Mouse (Mus musculus) liver, adult 2 months (tissue): ENCODE measurements around the gene Pecam1.

ENCODE experiments used
- CTCF ChIP-seq: fragments of 200-500 bp; IDR thresholded peaks from 2 replicates; pipeline ENCODE4 v1.5.1; 2011; ENCODE audit warnings: low read depth, low read length, control low read depth
- POLR2A ChIP-seq: fragments of 200-500 bp; IDR thresholded peaks from 2 replicates; pipeline ENCODE4 v1.6.1; 2011; ENCODE audit warnings: low read length, control low read depth; ENCODE audit not compliant: insufficient read depth; ENCODE audit errors: extremely low read depth

GRCm38 (mm10) chr11:106720379-106720778 is 30.0 kb downstream of the Pecam1 start:
- TF ChIP-seq CTCF, result no peak
- no peak for TF ChIP-seq POLR2A
